Mouse (Mus musculus): ENCODE results near the gene Pbx4. TPM values are rescaled to one million over a fixed set of nuclear protein-coding genes. Genes with fewer than 3 reads are reported as not detected.

Gene Pbx4
- polyA plus RNA-seq, 1 experiment from 2014 or later = 10.0 TPM

DNA sequence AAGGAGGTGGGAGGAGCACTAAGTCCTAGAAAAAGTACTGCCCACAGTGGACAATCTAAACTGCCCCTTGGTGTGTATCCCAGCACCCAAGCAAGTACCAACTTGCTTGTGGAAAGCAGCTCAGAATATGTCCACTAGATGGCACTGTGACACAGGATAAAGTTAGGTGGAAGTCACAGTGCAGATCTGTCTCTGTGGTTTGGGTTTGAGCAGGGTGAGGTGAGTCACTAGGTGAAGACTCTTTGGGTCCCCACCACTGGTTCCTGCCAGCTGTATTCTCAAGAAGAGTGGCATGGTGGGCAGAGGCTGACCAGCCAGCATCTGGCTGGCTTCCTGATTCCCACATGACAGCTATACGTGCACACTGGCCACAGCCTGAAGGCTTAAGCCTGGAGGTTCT lies 86.7 kb downstream of the Pbx4 start:
- Histone ChIP-seq H3K36me3 (peaks cover 48% of the 10 kb centered on the region), H3K27me3 (no peaks in the 10 kb centered on the region), H3K9ac (replicated peaks) (no peak overlapping the region), H3K4me2 (no peak overlapping the region), H3K4me1 (replicated peaks) (peaks cover 18% of the 10 kb centered on the region), H3K4me3 (replicated peaks) (no peak overlapping the region), H3K9me3 (no peaks in the 10 kb centered on the region), H3K27ac (no peak overlapping the region)
- 62% methylated on average over 1 of the region's 1 CpGs for WGBS
- ATAC-seq (ENCODE audit: insufficient number of reproducible peaks, insufficient read depth, low FRiP score, low TSS enrichment, low read depth) = no peak

DNA sequence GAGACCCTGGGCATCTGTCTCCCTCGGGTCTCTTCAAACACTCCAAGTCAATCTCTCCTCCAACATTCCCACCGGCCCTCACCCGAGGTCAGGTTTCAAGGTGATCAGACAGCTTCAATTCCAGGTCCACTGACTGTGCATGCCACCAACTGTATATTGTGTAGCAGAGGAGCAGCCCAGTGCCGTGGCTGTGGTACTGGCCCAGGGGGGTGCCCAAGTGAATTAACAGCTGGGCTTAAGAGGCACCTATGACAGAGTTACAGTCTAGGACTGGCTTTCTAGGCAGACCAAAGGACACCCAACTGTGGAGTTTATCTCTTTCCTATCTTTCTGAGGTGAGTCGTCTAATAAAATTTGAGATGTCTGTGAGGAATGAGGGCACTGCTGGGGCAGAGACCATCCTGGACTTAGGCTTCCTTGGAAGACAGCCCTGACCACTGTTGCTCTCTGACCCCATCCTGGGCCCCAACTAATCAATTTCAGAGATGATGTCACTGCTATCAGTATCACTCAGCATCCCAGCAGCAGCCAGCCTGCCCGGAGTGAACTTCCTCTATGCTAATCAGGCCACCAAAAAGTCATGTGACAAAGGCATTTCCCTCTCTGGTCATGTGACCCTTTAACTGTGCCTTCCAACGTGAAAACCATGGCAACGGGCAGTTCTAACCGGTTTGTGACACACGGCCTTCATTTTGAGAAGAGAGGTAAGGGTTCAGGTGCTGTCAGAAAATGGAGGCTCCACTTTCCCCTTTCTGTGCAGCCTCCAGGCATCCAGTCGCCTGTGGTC lies 87.8 kb downstream of the Pbx4 start:
- no peak overlapping the region for H3K4me3 ChIP-seq (replicated peaks)
- peak overlapping the region; percentile 75 for H3K27ac ChIP-seq
- 0 out of 2 replicates have a peak overlapping the region, but pooled peaks have one; percentile 35 for H3K9ac ChIP-seq (replicated peaks)
- H3K27me3 ChIP-seq = no peaks in the 10 kb centered on the region
- H3K4me2 ChIP-seq = 0 out of 2 replicates have a peak overlapping the region, but pooled peaks have one; percentile 11
- H3K9me3 ChIP-seq = no peaks in the 10 kb centered on the region
- H3K4me1 ChIP-seq (replicated peaks) = peaks cover 18% of the 10 kb centered on the region
- peaks cover 37% of the 10 kb centered on the region for H3K36me3 ChIP-seq
- ATAC-seq (ENCODE audit: insufficient number of reproducible peaks, insufficient read depth, low FRiP score, low TSS enrichment, low read depth) = peak; percentile 19; the same call in 1 of the 2 replicates
- 48% methylated on average over 11 of the region's 11 CpGs for WGBS

DNA sequence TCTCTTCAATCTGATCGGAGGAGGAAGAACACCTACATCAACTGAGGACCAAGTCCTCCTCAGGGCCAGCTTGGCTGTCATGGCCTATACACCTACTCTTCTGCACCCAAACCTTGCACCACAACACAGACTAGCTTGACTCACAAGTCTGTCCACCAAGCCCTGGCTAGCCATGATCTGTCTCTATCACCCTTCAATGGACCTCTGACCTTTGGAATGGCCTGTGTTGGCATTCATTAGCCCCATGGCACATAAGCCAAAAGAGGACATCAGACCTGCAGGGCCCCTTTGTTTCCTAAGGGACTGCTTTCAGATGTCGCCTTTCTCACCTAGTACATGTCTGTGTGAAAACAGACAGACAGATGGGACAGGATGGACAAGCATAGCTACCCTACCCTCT lies 88.8 kb downstream of the Pbx4 start:
- Histone ChIP-seq H3K27ac (peak overlapping the region; percentile 75), H3K9me3 (no peaks in the 10 kb centered on the region), H3K4me1 (replicated peaks) (peaks cover 18% of the 10 kb centered on the region), H3K9ac (replicated peaks) (peak overlapping the region; percentile 35), H3K4me2 (no peak overlapping the region), H3K4me3 (replicated peaks) (no peak overlapping the region), H3K27me3 (no peaks in the 10 kb centered on the region), H3K36me3 (peaks cover 31% of the 10 kb centered on the region)
- no peak for ATAC-seq (ENCODE audit: insufficient number of reproducible peaks, insufficient read depth, low FRiP score, low TSS enrichment, low read depth)
- 88% methylated on average over 2 of the region's 2 CpGs for WGBS

Other genes starting within 250 kb of the Pbx4 start
- gene Zfp868, start 206.9 kb upstream of the Pbx4 start, polyA plus RNA-seq (2016; fragmentation: Nextera tagmentation; extraction: Ambion mirVana) = 30.7 and 31.1 TPM in 2 replicates
- 2.9 and 3.6 TPM in 2 replicates for gene Zfp964, start 178.0 kb upstream of the Pbx4 start, polyA plus RNA-seq (2016; fragmentation: Nextera tagmentation; extraction: Ambion mirVana)
- 32.0 and 32.2 TPM in 2 replicates for gene Zfp869, start 121.8 kb upstream of the Pbx4 start, polyA plus RNA-seq (2016; fragmentation: Nextera tagmentation; extraction: Ambion mirVana)
- gene Zfp963, start 82.5 kb upstream of the Pbx4 start, polyA plus RNA-seq (2016; fragmentation: Nextera tagmentation; extraction: Ambion mirVana) = 5.9 and 7.2 TPM in 2 replicates
- not detected in 2 replicates for gene Gm20422, start 57.6 kb upstream of the Pbx4 start, polyA plus RNA-seq (2016; fragmentation: Nextera tagmentation; extraction: Ambion mirVana)
- gene Atp13a1, start 41.3 kb upstream of the Pbx4 start, polyA plus RNA-seq (2016; fragmentation: Nextera tagmentation; extraction: Ambion mirVana) = 53.3 and 57.7 TPM in 2 replicates
- 38.1 and 40.3 TPM in 2 replicates for gene Zfp866, start 41.3 kb upstream of the Pbx4 start, polyA plus RNA-seq (2016; fragmentation: Nextera tagmentation; extraction: Ambion mirVana)
- 5.8 and 7.5 TPM in 2 replicates for gene Gmip, start 23.8 kb upstream of the Pbx4 start, polyA plus RNA-seq (2016; fragmentation: Nextera tagmentation; extraction: Ambion mirVana)
- gene Lpar2, start 10.1 kb upstream of the Pbx4 start, polyA plus RNA-seq (2016; fragmentation: Nextera tagmentation; extraction: Ambion mirVana) = 0.83 and 1.3 TPM in 2 replicates
- 0.78 and 0.79 TPM in 2 replicates for gene Cilp2, start 55.2 kb downstream of the Pbx4 start, polyA plus RNA-seq (2016; fragmentation: Nextera tagmentation; extraction: Ambion mirVana)
- 6.2 and 7.3 TPM in 2 replicates for gene Tssk6, start 69.7 kb downstream of the Pbx4 start, polyA plus RNA-seq (2016; fragmentation: Nextera tagmentation; extraction: Ambion mirVana)
- gene Ndufa13, start 70.1 kb downstream of the Pbx4 start, polyA plus RNA-seq (2016; fragmentation: Nextera tagmentation; extraction: Ambion mirVana) = 171 and 172 TPM in 2 replicates
- gene Yjefn3, start 70.2 kb downstream of the Pbx4 start, polyA plus RNA-seq (2016; fragmentation: Nextera tagmentation; extraction: Ambion mirVana) = 6.0 and 7.4 TPM in 2 replicates
- 51.3 and 68.4 TPM in 2 replicates for gene Gatad2a, start 163.9 kb downstream of the Pbx4 start, polyA plus RNA-seq (2016; fragmentation: Nextera tagmentation; extraction: Ambion mirVana)
- gene Mau2, start 210.2 kb downstream of the Pbx4 start, polyA plus RNA-seq (2016; fragmentation: Nextera tagmentation; extraction: Ambion mirVana) = 62.7 and 65.3 TPM in 2 replicates
- 55.9 and 58.9 TPM in 2 replicates for gene Sugp1, start 210.3 kb downstream of the Pbx4 start, polyA plus RNA-seq (2016; fragmentation: Nextera tagmentation; extraction: Ambion mirVana)
- gene Tm6sf2, start 240.4 kb downstream of the Pbx4 start, polyA plus RNA-seq (2016; fragmentation: Nextera tagmentation; extraction: Ambion mirVana) = 0.79 and 0.96 TPM in 2 replicates